Mouse (Mus musculus) layer of hippocampus, postnatal 25 days (tissue): ENCODE data around the gene Fam217b. TPM values are rescaled to one million over a fixed set of nuclear protein-coding genes. Genes with fewer than 3 reads are reported as not detected.

Experiments used
- DNase-seq, 2 experiments: peaks; one replicate each; pipeline ENCODE4 v3.0.0; 2022; ENCODE audit warnings: mixed read lengths in 2 of 2, low spot score in 1 of 2; ENCODE audit errors: extremely low spot score in 1 of 2
- total RNA-seq, 2 experiments: library from RNA; stranded (reverse); gene quantifications; 2 replicates each; pipeline ENCODE4 v1.2.3; 2021

The Fam217b gene
- total RNA-seq, 2 experiments from 2014 or later = 43.6 to 45.9 TPM

- DNase-seq = no peak
Observed at GRCm38 (mm10) chr2:178433903-178434302, 19.6 kb downstream of the Fam217b start.

GRCm38 (mm10) chr2:178437311-178437710 is 23.0 kb downstream of the Fam217b start:
- no peak for DNase-seq

- DNase-seq = no peak
Observed at GRCm38 (mm10) chr2:178449386-178449785, 35.1 kb downstream of the Fam217b start.

- no peak for DNase-seq
Observed at GRCm38 (mm10) chr2:178450236-178450635, 35.9 kb downstream of the Fam217b start.

GRCm38 (mm10) chr2:178450961-178451360 is 36.6 kb downstream of the Fam217b start:
- no peak for DNase-seq

GRCm38 (mm10) chr2:178454664-178455516 is 40.6 kb downstream of the Fam217b start:
- no peak for DNase-seq

- DNase-seq = no peak
Observed at GRCm38 (mm10) chr2:178457414-178457813, 43.1 kb downstream of the Fam217b start.

- DNase-seq = no peak
Observed at GRCm38 (mm10) chr2:178460353-178460752, 46.0 kb downstream of the Fam217b start.

- DNase-seq = no peak
Observed at GRCm38 (mm10) chr2:178471546-178472480, 57.5 kb downstream of the Fam217b start.

- DNase-seq = no peak
Observed at GRCm38 (mm10) chr2:178473916-178474315, 59.6 kb downstream of the Fam217b start.

Other genes starting within 250 kb of the Fam217b start
- under 1 TPM; 0.52 to 0.87 TPM for gene Sycp2, start 6.8 kb upstream of the Fam217b start, total RNA-seq
- 1 to 10 TPM; 5.5 to 6.2 TPM for gene Ppp1r3d, start 52 bp upstream of the Fam217b start, total RNA-seq
- under 1 TPM in 1 of 2 experiments, not detected in 1; 0.12 TPM for gene Cdh26, start 16.0 kb downstream of the Fam217b start, total RNA-seq